Mouse (Mus musculus) heart, postnatal 14 days (tissue): ENCODE results near the gene Dock4. TPM values are rescaled to one million over a fixed set of nuclear protein-coding genes. Genes with fewer than 3 reads are reported as not detected.

ENCODE experiments used
- DNase-seq, 2 experiments: peaks; one replicate each; pipeline ENCODE4 v3.0.0; 2021 to 2022
- intact Hi-C: fragments of 180-260 bp; cut with DNase I; formaldehyde crosslinking; loops from one replicate; pipeline ENCODE4 v1.15.1; 2025
- total RNA-seq, 2 experiments: library from RNA; stranded (reverse); gene quantifications; 2 replicates each; pipeline ENCODE4 v1.2.3; 2021

The Dock4 gene
- total RNA-seq, 2 experiments from 2014 or later: 16.4 to 17.2 TPM

DNA sequence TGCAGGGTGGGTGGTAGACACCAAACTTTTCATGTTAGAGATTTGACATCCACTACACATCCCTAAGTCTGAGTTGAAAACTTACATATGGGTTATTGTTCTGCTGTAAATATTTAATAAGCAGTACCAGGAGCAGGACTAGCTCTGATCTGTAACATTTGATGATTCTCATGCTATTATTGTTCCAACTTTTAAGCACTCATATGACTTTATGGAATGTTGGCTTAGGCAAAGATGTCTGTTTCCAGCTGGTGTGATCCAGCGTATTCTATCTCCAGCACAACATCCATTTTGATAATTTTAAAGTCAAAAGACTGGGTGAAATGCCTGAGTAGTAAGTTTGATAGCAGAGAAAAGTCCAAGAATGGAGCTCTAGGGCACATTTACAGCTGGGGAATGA lies 261.4 kb downstream of the Dock4 start:
- intact Hi-C loops: no loop called here
- no peak for DNase-seq

DNA sequence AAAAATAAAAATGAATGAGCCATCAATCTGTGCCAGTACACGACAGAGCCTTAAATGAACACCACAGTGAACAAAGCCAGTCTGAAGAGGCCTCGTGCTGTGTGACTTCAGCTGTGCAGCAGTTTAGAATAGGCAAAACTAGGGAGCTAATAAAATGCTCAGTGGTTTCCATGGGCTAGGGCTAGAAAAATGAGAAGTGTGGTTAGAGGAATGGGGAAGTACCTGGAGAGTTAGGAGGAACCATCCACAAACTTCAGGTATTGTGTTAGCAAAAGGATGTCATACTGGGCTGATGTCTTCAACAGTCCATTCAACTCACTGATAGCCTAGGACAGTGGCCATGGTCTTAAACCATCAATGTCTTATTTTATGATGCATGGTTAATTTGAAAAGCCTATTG lies 263.3 kb downstream of the Dock4 start:
- DNase-seq: no peak
- intact Hi-C loops: no loop called here

DNA sequence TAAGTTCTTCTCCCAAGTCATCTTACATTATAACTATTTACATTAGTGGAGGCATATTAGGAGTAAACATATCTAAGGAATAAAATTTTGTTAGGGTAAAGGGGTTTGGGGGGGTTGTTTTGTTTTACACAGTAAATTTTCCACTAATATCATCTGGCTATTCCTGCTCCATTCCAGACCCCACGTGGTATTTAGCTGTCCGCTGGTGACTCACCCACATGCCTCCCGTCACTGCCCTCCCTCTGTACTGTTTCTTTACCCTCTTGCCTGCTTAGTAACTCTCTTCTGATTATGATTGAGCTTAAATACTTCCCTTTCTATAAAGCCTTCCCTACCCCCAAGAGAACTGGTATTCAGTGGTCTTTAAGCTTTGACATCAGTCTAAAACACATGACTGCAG lies 266.5 kb downstream of the Dock4 start:
- DNase-seq: no peak
- intact Hi-C loops: no loop called here

DNA sequence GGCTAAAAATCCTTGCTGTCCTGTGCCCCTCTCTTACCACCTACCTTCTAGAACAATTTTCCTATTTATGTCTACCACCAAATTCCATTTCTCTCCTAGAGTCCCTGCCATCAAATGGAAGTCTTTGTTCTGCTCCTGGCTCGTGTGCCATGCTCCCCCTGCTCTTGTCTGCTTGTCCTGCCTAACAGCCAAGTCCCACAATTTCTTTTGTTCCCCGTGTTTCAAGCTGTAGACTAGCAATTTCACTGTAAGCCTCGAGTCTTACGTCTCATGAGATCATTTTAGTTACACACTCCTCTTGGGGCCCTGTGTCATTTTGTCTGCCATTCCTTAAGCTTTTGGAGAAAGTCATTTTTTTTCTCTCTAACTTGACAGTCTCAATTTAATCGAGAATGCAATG lies 268.5 kb downstream of the Dock4 start:
- no peak for DNase-seq
- intact Hi-C loops: no loop called here

DNA sequence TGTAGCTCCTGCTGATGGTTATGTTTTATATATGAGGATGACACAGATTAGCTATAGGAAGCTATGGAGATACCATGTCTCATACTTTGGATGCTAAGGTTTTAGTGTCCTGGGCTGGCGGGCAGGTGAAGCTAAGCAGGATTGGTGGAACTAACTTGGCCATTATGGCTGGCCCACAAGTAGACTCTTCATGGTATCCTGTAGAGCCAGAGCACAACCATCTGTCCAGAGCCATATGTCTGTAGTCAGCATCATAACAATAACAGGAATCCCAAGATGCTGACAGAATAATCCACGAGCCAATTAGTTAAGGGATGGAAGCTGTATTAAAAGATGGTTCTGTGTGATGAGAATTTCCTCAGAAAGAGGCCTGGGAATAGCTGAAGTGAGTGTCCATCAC lies 269.4 kb downstream of the Dock4 start:
- intact Hi-C loops: no loop called here
- DNase-seq: no peak

DNA sequence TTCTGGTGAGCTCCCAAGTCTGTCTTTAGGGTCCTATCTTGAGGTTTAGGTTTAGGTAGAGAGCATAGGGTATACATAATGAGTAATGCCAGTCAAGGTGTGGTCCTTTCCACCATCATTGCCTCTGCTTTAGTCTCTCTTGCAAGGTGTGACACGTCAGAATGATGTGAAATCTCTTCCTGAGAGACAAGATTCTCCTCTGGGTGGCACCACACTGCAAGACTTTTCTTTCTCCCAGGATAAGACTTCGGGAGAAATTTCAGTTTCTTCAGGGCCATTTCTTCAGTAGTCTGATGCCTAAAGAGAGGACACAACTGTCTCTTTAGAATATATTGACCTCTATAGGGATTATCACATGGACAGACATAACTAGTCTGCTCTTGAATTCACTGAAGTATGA lies 282.6 kb downstream of the Dock4 start:
- intact Hi-C loops: no loop called here
- DNase-seq: no peak

DNA sequence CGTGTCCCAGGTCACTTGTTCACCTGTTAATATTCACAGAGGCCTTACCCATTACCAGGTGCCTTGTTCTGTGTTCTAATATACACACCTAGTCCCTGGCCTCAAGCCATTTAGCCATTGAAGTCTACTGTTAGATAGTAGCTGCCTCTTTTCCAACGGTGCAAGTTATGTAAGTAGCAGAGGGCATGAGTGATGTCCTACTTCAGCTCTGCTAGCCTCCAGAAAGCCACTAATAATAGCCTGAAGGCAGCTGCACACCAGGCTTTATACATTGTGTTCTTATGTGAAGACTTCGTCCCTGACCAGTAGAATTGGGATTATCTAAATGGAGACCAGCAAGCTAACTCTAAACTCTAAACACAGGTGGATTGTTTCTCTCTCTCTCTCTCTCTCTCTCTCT lies 285.0 kb downstream of the Dock4 start:
- no peak for DNase-seq

DNA sequence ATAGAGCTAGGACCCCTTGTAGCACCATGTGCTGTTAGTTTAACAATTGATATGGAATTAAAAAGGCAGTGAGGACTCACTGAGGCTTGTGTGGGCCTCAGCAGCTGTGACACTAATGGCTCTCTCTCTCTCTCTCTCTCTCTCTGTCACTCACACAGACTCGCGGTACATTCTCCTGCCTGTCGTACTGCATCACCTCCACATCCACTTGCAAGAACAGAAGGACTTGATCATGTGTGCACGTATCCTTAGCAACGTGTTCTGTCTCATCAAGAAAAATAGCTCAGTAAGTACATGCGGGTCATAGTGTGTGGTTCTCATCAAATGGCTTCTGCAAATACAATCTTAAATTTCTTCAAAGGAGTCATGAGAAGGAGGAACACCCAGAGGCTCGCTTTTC lies 299.7 kb downstream of the Dock4 start:
- DNase-seq: no peak
- intact Hi-C loops: no loop called here

More for the DNA sequence above, 285.0 kb downstream of the Dock4 start:
- intact Hi-C loops: no loop called here

DNA sequence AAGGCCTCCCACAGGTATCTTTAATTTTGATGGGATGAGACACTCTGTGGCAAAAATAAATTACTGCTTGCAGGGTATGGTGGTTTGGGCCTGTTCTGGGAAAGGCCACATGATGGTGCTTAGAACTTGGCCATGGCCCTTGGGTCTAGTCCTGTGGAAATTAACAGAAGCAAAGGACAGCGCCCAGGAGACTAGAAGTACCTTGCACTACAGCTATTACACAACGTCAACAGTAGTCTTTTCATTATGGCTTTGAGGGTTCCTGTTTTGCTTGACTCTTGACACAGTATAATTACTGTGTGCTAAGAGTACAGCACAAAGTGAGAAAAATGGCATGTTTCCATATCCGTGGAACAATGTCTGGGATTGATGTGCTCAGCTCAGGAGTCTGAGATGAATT lies 300.3 kb downstream of the Dock4 start:
- no peak for DNase-seq
- intact Hi-C loops: no loop called here

DNA sequence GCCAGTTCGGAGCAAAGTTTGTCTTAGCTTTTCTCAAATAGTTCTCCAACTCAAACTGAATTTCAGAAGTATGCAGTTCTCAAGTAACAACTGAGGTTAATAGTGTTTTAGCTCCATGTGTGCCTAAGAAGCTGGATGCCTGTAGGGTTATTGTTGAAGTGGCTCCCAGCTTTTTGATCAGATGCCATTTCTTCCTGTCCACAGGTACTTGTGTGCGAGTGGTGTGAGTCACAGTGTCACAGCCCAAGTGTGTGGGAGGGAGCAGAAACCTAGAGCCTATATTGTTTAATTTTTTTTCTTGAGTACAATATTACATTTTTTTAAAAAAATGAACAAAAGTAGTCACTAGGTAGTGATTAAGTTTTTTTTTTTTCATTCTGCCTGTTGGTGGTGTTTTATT lies 313.5 kb downstream of the Dock4 start:
- DNase-seq: no peak
- intact Hi-C loops: no loop called here

DNA sequence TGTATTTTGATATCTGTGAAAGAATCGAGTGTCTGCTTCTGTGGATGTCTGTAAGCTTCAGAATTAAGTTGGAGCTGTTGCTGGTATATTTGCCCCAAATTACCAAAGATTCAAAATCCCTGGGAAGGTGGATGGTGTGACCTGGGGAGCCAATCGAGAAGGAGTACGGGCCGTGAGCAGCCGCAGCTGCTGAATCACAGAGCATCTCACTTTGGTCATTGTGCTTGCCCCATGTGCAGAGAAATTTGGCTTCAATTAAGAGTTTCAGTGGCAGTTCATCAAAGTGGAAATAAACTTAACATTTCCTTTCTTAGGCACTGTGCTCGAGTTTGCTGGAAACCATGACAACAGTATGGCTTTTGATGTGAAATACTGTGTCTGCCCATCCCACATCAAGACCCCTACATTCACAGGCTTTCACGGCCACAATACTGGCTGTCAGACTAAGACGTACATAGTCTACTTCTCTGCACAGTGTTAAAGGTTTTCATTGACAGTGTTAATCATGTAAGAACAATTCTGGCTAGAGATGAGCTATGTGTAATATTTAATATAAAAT lies 321.6 kb downstream of the Dock4 start:
- DNase-seq: no peak
- intact Hi-C loops: no loop called here

DNA sequence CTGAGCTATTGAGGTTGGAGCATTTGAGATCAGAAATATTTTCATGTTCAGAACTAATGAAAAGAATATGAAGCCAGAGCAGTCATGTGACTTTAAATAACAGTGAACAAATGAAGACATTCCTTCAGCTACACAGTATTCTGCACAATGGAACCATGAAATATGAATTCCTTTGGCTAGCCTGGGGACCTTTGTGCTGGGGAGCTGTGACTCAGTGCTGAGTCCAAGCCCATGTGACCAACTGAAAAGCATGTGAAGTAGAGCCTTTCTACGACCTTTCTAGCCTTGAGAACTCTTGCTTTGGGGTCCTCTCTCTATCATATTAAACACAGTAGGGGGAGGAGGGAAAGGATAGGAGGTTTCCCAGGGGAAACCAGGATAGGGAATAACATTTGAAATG lies 327.3 kb downstream of the Dock4 start:
- intact Hi-C loops: no loop called here
- no peak for DNase-seq

DNA sequence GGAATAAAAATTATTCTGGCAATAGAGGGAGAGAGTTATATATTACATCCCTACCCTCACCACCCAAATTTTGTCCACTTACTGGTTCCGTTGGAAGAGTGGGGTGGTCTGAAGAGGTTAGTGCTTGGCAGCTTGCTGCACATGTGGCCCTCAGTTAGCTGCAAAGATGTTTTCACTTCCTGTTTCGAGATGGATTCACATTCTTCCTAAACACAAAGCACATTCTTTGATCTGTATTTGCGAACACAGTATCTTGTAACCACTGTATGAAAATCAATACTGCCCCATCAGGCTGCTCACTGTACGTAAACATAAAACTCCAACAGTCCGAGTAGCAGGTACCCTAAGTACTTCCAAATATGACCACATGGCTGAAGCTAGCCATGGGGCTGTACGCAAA lies 335.8 kb downstream of the Dock4 start:
- DNase-seq: no peak
- intact Hi-C loops: no loop called here

DNA sequence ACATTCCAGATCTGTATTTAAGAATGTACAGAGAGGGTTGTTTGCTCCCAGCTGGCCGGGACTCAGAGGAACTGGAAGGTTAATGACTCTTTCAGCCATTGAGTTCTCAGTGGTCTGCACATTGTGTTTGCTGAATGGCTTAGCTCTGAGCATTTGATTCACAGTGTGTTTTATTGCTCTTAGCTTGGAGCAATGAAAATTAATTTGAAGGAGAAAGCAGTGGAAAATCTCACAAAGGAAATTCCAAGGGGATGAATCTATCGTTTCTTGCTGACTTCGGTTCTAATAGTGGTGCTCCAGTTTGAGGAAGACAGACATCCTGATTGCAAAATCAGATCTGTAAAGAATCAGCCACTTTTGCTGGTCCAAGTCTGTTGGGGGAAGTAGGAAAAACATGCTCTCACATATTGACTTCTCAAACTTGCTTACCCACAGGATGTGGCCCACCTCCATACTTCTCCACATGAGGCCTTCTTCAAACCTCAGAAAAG lies 342.9 kb downstream of the Dock4 start:
- intact Hi-C loops: no loop called here

DNA sequence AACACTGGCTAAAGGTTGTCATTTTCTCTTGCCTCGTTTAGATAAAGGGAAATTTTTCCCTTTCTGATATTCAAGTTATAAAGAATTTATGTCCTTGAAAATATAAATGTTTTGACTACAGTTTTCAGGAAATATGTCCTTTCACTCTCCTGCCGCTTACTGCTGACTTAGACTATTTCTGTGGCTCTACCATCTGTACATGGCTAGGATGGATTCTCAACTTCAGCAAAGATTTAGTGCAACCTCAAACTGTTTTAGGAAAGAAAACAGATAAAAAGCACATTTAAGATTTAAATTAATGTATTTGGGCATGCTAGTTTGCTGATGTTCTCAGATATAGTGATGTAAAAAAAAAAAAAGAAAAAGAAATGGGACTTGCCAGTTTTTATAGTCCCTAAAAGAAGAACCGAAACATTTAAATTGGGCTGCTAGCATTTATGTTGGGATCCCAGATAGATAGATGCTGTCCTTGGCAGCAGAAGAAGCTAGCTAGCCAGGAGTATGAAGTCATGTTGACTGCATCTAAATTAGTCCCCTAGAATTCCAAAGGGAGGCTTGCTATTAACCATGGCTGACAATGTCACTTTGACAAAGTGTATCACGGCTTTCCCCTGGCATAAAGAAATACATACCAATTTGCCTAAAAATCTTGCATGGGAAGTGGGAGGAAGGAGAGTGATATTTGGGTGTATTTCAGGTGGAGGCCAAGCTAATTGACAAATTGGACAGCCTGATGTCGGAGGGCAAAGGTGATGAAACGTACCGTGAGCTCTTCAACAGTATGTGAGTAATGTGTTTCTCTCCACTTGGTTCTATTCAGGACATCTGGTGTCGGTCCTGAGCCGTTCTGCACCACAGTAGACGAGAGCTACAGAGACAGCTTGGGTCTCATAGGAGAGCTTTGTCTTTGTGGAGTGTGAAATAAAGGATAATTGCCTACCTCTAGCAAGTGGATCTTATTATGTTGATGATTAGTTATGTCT lies 343.9 kb downstream of the Dock4 start:
- no peak for DNase-seq
- intact Hi-C loops: no loop called here

More for the DNA sequence above, 342.9 kb downstream of the Dock4 start:
- no peak for DNase-seq

DNA sequence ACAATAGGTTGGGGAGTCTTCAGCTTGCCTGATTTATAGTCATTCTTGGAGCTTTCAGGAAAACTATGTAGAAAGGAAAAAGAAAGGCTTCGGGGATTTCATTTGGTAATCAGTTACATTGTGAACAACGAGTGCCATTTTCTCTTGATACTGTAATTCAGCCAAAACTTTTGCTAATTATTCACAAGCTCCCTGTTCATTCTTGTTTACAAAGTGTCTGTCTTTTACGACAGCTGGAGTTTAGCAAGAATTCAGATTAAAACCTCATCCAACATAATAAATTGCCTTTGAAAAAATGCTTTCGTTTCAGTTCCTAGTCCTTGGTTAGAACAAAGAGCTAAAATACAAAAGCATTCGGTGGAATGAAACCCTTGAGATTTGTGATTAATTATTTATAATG lies 345.5 kb downstream of the Dock4 start:
- DNase-seq: no peak
- intact Hi-C loops: no loop called here

DNA sequence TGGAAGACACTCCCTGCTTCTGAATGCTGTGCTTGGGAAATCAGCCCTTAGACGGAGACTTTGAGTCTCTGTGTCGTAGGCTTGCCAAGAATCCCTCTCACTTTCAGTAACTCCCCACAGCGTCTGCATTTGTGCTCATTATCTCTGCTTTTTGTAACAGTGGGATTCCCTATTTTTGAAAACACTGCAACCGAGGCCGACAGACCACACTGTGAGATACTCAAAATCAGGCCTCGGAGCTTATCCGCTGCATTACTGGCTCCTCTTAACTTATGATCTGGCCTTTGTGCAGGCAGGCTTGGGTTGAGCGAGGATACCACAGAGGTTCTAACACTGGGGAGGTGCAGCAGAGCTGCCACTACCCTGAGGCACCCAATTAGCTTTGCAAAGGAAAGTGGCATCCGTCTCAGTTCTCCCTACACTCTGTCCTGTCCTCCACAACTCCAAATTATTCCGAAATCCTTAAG lies 346.5 kb downstream of the Dock4 start:
- no peak for DNase-seq
- intact Hi-C loops: no loop called here

DNA sequence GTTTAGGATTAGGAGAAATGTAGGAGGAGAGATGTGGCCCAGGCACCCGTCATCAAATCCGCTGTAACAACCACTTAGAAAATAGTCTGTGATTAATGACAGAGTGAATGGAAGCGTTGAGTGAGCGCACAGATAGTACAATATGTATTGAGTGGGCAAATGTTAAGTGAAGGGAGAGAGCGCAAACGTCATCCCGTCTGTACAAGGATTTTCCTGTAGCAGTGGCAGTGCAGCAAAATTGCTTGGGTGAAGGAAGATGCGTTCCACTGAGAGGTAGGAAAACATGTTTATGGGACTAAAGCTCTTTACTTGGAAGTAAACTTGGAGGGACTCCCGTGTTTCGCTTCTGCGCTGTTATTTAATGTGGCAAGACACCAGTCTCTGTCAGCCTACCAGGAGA lies 348.3 kb downstream of the Dock4 start:
- no peak for DNase-seq
- intact Hi-C loops: no loop called here

DNA sequence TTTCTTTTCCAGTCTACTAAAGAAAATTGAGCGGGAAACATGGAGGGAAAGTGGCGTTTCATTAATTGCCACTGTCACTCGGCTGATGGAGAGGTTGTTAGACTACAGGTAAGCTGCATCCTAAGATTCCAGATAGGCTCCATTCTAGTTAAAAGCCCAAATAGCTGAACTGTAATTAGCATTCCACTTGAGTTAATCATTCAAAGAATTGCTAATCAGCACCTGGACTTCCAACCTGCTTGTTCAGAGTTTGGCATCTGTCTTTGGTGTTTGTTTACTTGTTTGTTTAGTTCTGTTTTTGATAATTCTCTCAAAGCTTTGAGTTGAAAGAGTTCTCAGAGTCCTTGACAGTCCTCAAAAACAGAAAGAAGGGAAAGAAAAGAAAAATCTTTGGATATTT lies 349.0 kb downstream of the Dock4 start:
- DNase-seq: no peak
- intact Hi-C loops: no loop called here

DNA sequence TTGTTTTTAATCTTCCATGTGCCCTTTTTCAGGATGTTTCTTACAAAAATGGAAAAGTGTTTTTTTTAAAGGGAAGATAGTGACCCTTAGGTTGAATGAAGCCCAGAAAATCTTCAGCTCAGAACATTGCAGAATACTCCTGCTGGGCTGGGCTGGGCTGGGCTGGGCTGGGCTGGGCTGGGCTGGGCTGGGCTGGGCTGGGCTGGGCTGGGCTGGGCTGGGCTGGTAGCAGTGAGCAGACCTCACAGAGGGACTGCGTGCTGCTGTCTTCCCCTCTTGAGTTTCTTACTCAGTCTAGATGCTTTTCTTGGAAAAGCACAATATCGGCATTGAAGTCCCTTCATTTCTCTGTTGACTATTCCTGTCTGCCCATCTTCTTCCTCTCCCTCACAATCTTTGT lies 350.0 kb downstream of the Dock4 start:
- no peak for DNase-seq
- intact Hi-C loops: no loop called here

DNA sequence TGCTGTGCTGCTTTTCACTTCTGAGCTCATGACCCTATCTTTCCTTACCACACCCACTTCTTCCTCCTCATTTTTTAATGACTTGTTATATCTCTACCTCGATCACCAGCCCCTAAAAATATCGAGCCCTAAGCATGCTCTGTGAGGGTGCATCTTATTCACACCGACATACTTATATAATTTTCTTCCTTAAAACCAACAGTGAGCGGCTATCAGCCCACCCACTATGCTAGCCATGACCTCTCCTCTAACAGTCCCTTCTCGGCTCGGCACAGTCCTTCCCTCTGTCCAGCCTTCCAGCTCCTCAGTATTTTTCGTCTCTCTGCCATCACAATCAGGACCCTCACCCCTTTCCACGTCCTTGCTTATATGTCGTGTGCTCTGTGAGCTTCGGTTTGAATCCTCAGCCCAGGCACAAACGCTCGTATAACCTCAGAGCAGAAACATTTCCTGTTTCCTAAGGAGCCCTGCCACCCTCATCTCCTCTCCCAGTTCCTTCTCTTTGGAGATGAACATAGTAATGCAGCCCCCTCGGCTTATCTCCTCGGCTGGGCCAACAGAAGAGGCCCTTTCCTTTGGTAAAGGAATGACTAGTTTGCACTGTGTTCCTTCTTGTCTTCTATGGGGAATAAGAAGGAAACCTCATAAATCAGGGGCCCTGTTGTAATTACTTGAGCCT lies 351.2 kb downstream of the Dock4 start:
- intact Hi-C loops: no loop called here

More for the DNA sequence above, 351.2 kb downstream of the Dock4 start:
- no peak for DNase-seq
